ENCODE assay signal across 20 mouse cellular contexts in the genomic region with DNA sequence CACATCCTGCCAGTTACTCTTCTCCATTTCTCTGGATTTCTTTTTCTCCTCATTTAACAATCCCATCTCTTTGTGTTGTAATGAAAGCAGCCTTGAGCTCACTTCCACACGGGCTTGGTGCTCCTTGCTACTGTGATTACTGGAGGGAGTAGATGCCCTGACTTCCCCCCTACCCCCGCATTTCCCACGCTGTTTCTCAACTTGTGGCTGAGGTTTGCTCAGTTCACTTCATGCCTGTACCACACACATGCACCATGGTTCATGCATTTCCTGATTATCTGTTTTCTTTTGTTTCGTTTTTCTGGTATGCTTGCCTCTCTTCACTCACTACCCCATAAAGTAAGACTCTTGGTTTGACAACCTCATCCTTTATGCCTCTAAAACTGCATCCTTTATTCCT. TPM values are rescaled to one million over a fixed set of nuclear protein-coding genes. Genes with fewer than 3 reads are reported as not detected.
DNase-seq lines count a peak whose midpoint lies in the region; ATAC-seq lines count a peak whose summit lies in the region.
"Had no signal": no experiment of that assay in that cellular context is flagged by ENCODE, and none has a peak within 500 bp of the region (broad histone marks: within the 10 kb centered on the region; RNA-seq: fewer than 3 reads in every experiment).

No protein-coding gene starts in this region.

- ATAC-seq in inflammation-experienced regulatory T-cells, adult 6 months: peak; percentile 88
- ATAC-seq: hindbrain, postnatal 0 days had no signal

- peak; percentile 44 for DNase-seq in lung, postnatal 25 days (ENCODE audit: low spot score)
- DNase-seq in lung, postnatal 14 days: no peak
- DNase-seq in CD4-positive, CD25-positive, alpha-beta regulatory T cell, adult 2 months (ENCODE audit: low read depth, low spot score): peak; percentile 69
- DNase-seq in thymus, postnatal 0 days (ENCODE audit: low spot score): peak; percentile 14
- no peak for DNase-seq in right cerebral cortex, adult 2 months (ENCODE audit: low spot score in 2 of 2)
- no peak for DNase-seq in adrenal gland, postnatal 14 days
- no peak for DNase-seq in ovary, postnatal 36 days (ENCODE audit: low spot score)
- DNase-seq: cerebellum, postnatal 10 days; heart, postnatal 4 days; kidney, adult 2 months; kidney, postnatal 25 days had no signal

RNA-seq across cellular contexts. Expression of a gene that starts 15.4 kb away (rescaled TPM):
- polyA plus RNA-seq in inflammation-experienced regulatory T-cells, adult 6 months (2017; shearing (Covaris generic)): 10 to 100 TPM; 17.3 to 36.2 (median 20.1) TPM
- 7.6 and 8.7 TPM in 2 replicates for polyA plus RNA-seq in thymus, postnatal 0 days (2015; fragmentation: Nextera tagmentation; extraction: Ambion mirVana)
- 2.1 and 2.7 TPM in 2 replicates for total RNA-seq in adrenal gland, postnatal 14 days (2021)
- total RNA-seq: megakaryocyte-erythroid progenitor cell, adult 5-6 weeks had no signal

RNA-seq across cellular contexts. Expression of a gene that starts 34.3 kb away (rescaled TPM):
- under 1 TPM in 1 of 3 experiments, not detected in 2; 0.26 TPM for polyA plus RNA-seq in inflammation-experienced regulatory T-cells, adult 6 months (2017; shearing (Covaris generic))
- 0.17 TPM in 1 of 2 replicates, not detected in the other for polyA plus RNA-seq in thymus, postnatal 0 days (2015; fragmentation: Nextera tagmentation; extraction: Ambion mirVana)
- total RNA-seq in adrenal gland, postnatal 14 days (2021): not detected in 2 replicates
- total RNA-seq: ES-E14; hindbrain, postnatal 0 days; left cerebral cortex, postnatal 25 days; midbrain, postnatal 0 days had no signal
- polyA plus RNA-seq: forebrain, embryonic 12.5 days; heart, embryonic 13.5 days had no signal

RNA-seq across cellular contexts. Expression of a gene that starts 51.4 kb away (rescaled TPM):
- polyA plus RNA-seq in inflammation-experienced regulatory T-cells, adult 6 months (2017; shearing (Covaris generic)): not detected
- polyA plus RNA-seq in thymus, postnatal 0 days (2015; fragmentation: Nextera tagmentation; extraction: Ambion mirVana): 0.32 and 0.49 TPM in 2 replicates
- not detected in 2 replicates for total RNA-seq in adrenal gland, postnatal 14 days (2021)
- total RNA-seq: ES-E14; gastrocnemius, postnatal 4 days; heart, postnatal 4 days; hindbrain, postnatal 0 days; left cerebral cortex, postnatal 25 days; midbrain, postnatal 0 days had no signal
- polyA plus RNA-seq: forebrain, embryonic 12.5 days; hindbrain, postnatal 0 days; kidney, adult 2 months; midbrain, postnatal 0 days had no signal

RNA-seq across cellular contexts. Expression of a gene that starts 52.6 kb away (rescaled TPM):
- 1 to 10 TPM; 2.1 to 5.3 (median 3.7) TPM for polyA plus RNA-seq in inflammation-experienced regulatory T-cells, adult 6 months (2017; shearing (Covaris generic))
- polyA plus RNA-seq in thymus, postnatal 0 days (2015; fragmentation: Nextera tagmentation; extraction: Ambion mirVana): 2.0 and 2.4 TPM in 2 replicates
- 2.0 and 3.9 TPM in 2 replicates for total RNA-seq in adrenal gland, postnatal 14 days (2021)
- total RNA-seq: hindbrain, postnatal 0 days; left cerebral cortex, postnatal 25 days; megakaryocyte-erythroid progenitor cell, adult 5-6 weeks; midbrain, postnatal 0 days had no signal
- polyA plus RNA-seq: forebrain, embryonic 12.5 days; hindbrain, postnatal 0 days; midbrain, postnatal 0 days had no signal

Comparison
In these comparisons a context has a peak if more than half of its experiments do, and no peak if none do; other contexts are left out.
1. DNase-seq: peak in lung, postnatal 25 days (single experiment), CD4-positive, CD25-positive, alpha-beta regulatory T cell, adult 2 months (single experiment) and thymus, postnatal 0 days (single experiment); none in lung, postnatal 14 days (single experiment), right cerebral cortex, adult 2 months (0 of 2), adrenal gland, postnatal 14 days (single experiment) and ovary, postnatal 36 days (single experiment).